Mouse (Mus musculus) embryonic facial prominence, embryonic 14.5 days (tissue): ENCODE results near the gene Kbtbd13. TPM values are rescaled to one million over a fixed set of nuclear protein-coding genes. Genes with fewer than 3 reads are reported as not detected.

ENCODE experiments used
- ATAC-seq: fragments of 200-750 bp; cut with Nextera tagmentation; 2 replicates; pipeline ENCODE4 v1.8.0; 2017; ENCODE audit warnings: low read depth, moderate number of reproducible peaks, moderate TSS enrichment
- DNase-seq: peaks from one replicate; pipeline ENCODE4 v3.0.0-alpha.2; 2015; ENCODE audit warnings: low spot score
- H3K27ac ChIP-seq: fragments of 300-500 bp; sonication (generic); replicated peaks from 2 replicates; pipeline ENCODE4 v1.5.1; 2014; ENCODE audit warnings: low read depth, mild to moderate bottlenecking, low read length, moderate library complexity
- H3K27me3 ChIP-seq: fragments of 300-500 bp; sonication (generic); replicated peaks from 2 replicates; pipeline ENCODE4 v1.6.1; 2014; ENCODE audit warnings: low read length; ENCODE audit not compliant: control insufficient read depth, insufficient read depth
- H3K36me3 ChIP-seq: fragments of 300-500 bp; sonication (generic); 2 replicates; pipeline ENCODE4 v1.6.1; 2014; ENCODE audit warnings: low read length, mixed read lengths; ENCODE audit not compliant: control insufficient read depth, insufficient read depth
- H3K4me1 ChIP-seq: fragments of 300-500 bp; sonication (generic); 2 replicates; pipeline ENCODE4 v1.6.1; 2014; ENCODE audit warnings: antibody characterized with exemption, low read length; ENCODE audit not compliant: control insufficient read depth, insufficient read depth
- H3K4me2 ChIP-seq: fragments of 300-500 bp; sonication (generic); 2 replicates; pipeline ENCODE4 v1.6.1; 2014; ENCODE audit warnings: low read depth, mild to moderate bottlenecking, low read length, moderate library complexity, mixed read lengths
- H3K4me3 ChIP-seq: fragments of 300-500 bp; sonication (generic); 2 replicates; pipeline ENCODE4 v1.5.1; 2014; ENCODE audit warnings: low read depth, mild to moderate bottlenecking, low read length
- H3K9ac ChIP-seq: fragments of 300-500 bp; sonication (generic); 2 replicates; pipeline ENCODE4 v1.6.1; 2014; ENCODE audit warnings: low read depth, mild to moderate bottlenecking, low read length, moderate library complexity, mixed read lengths
- H3K9me3 ChIP-seq: fragments of 300-500 bp; sonication (generic); 2 replicates; pipeline ENCODE4 v1.6.1; 2016; ENCODE audit warnings: low read length; ENCODE audit not compliant: control insufficient read depth
- WGBS: fragments of 180-500 bp; shearing (Covaris S2); extraction: QIAGEN DNeasy Blood & Tissue Kit; methylation state at CpG from one replicate; pipeline ENCODE4 v1.1.7; 2014; 5-methylcytosine and 5-hydroxymethylcytosine counted together
- polyA plus RNA-seq: library from polyadenylated mRNA; unstranded; fragments of >200 nt; fragmentation: Nextera tagmentation; extraction: Ambion mirVana; gene quantifications from 2 replicates; pipeline ENCODE4 v1.2.1, GENCODE M21; 2014

Gene Kbtbd13
- polyA plus RNA-seq, 1 experiment from 2014 or later: 1.8 TPM

DNA sequence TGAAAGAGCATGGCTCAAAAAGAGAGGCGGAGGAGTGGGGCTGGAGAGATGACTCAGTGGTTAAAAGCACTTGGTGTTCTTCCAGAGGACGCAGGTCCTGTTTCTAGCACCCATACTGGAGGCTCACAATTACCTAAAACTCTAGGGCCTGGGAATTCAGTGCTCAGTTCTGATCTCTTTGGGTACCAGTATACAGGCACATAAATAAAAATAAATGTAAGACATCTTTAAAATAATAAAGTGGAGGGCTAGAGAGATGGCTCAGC lies 13.7 kb upstream of the Kbtbd13 start:
- H3K4me3 ChIP-seq: no peak overlapping the region
- H3K27ac ChIP-seq: no peak overlapping the region
- no peak overlapping the region for H3K9ac ChIP-seq
- 80% methylated on average over 2 of the region's 2 CpGs for WGBS
- ATAC-seq (no peak), DNase-seq (no peak)
- H3K4me2 ChIP-seq: no peak overlapping the region
- no peaks in the 10 kb centered on the region for H3K9me3 ChIP-seq
- no peaks in the 10 kb centered on the region for H3K36me3 ChIP-seq
- no peaks in the 10 kb centered on the region for H3K27me3 ChIP-seq
- H3K4me1 ChIP-seq: no peaks in the 10 kb centered on the region

DNA sequence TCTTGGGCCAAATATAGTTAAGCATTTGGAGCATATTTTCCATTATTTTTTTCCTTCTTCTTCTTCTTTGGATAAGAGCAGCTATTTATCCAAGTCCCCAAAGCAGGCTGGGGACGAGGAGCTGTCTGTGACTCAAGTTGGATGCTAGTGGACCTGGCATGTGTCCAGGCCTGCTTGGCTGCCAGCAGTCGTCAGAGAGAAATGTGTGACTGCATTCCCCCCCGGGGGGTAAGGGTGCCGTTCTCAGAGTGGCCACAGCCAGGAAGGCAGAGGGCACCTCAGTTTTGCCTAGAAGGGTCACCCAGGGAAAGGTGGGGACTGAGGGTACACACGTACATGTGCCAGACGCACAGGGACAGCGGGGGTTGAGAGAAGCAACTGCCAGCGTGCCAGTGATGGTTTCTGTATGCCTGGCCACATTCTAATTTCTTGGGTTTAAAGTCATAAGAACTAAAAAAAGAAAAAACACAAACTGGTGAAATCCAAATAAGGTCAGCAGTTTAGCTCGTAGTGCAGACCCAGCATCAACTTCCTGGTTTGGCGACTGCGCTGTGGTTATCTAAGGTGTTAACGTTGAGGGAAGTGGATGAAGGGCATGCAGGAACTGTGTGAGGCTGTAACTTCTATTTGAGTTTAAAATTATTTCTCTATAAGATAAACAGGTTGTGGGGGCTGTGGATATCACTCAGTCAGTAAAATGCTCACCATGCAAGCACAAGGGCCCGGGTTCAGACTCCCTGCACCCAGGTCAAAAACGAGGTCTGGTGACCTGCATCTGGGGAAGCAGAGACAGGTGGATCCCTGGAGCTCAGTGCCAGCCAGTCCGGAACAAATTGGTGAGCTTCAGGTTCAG lies 13.1 kb upstream of the Kbtbd13 start:
- H3K9ac ChIP-seq: no peak overlapping the region
- H3K27me3 ChIP-seq: no peaks in the 10 kb centered on the region
- WGBS: 67% methylated on average over 15 of the region's 15 CpGs
- no peak overlapping the region for H3K4me3 ChIP-seq
- no peaks in the 10 kb centered on the region for H3K36me3 ChIP-seq
- peak; percentile 44 for DNase-seq
- H3K9me3 ChIP-seq: no peaks in the 10 kb centered on the region
- H3K4me2 ChIP-seq: no peak overlapping the region
- H3K27ac ChIP-seq: no peak overlapping the region
- no peak for ATAC-seq
- H3K4me1 ChIP-seq: no peaks in the 10 kb centered on the region

DNA sequence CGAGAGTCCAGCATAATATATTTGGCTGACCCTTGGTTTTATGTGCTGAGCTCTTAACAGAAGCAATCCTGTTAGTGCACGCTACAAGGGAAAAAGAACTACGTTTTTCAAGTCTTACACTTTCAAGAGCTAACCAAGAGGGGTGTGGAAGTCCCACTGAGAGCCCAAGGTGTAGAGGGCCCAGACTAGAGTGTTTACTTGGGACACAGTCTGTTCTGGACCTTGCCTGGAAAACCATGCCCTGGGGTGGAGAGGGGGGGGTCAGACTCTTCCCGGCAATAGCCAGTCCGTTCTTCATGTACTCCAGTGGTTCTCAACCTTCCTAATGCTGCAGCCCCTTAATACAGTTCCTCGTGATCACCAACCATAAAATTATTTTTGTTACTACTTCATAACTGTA lies 8.5 kb upstream of the Kbtbd13 start:
- Histone ChIP-seq H3K27ac (no peak overlapping the region), H3K36me3 (no peaks in the 10 kb centered on the region), H3K4me2 (no peak overlapping the region), H3K4me3 (no peak overlapping the region), H3K9me3 (no peaks in the 10 kb centered on the region), H3K9ac (no peak overlapping the region), H3K4me1 (0 out of 2 replicates have a peak, but pooled peaks cover 4% of the 10 kb centered on the region), H3K27me3 (no peaks in the 10 kb centered on the region)
- ATAC-seq: no peak
- no peak for DNase-seq
- 90% methylated on average over 6 of the region's 6 CpGs for WGBS

DNA sequence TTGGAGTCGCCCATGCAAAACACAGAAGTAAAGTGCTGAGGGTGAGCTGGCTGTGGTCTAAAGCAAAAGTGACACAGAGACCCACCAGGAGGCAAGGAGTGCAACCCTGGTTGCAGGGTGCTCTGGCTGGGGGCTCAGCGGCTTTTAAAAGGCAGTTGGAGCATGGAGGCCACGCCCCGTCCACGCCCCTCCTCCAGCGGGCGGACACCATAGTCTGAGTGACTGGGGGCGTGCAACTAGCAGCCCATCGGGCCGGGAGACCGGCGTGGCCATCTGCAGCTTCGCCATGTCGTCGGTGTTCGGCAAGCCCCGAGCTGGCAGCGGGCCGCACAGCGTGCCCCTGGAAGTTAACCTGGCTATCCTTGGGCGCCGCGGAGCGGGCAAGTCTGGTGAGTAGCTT lies 6.8 kb upstream of the Kbtbd13 start, which contains the start of gene Rasl12:
TSS of gene Rasl12 (plus strand) at position 228 of the 400 bp plus-strand sequence.
- peak; percentile 89 for DNase-seq
- H3K4me1 ChIP-seq: 0 out of 2 replicates have a peak, but pooled peaks cover 4% of the 10 kb centered on the region
- peak within 1 kb of the TSS; percentile 54 for H3K4me3 ChIP-seq
- H3K27me3 ChIP-seq: no peaks in the 10 kb centered on the region
- no peak within 1 kb of the TSS for H3K27ac ChIP-seq
- whole genome bisulfite sequencing: under 1% methylated on average over 10 of the region's 24 CpGs
- H3K9me3 ChIP-seq: no peaks in the 10 kb centered on the region
- H3K4me2 ChIP-seq: peak within 1 kb of the TSS; percentile 71
- H3K36me3 ChIP-seq: no peaks in the 10 kb centered on the region
- peak within 1 kb of the TSS; percentile 69 for H3K9ac ChIP-seq
- peak; percentile 89 for ATAC-seq

DNA sequence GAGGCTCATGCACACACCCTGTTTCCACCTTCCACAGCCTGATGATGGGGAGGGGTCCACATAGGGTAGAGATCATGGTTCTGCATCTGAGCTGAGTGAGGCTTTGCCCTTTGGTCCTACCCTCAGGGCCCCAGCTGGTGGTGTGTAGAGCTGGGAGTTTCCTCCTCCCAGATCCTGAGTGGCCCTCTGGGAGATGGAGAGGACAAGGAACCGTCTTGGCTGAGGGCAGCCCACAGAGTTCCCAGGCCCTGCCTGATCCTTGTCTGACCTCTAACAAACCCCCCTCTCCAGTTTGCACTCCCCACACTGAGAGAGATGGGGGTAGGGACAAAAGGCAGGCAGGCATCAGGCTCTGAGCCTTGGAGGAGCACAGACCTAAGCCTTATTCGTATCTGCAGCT lies 2.9 kb upstream of the Kbtbd13 start:
- Histone ChIP-seq H3K4me3 (no peak overlapping the region), H3K36me3 (no peaks in the 10 kb centered on the region), H3K27ac (no peak overlapping the region), H3K9ac (no peak overlapping the region), H3K4me1 (0 out of 2 replicates have a peak, but pooled peaks cover 4% of the 10 kb centered on the region), H3K27me3 (peaks cover 33% of the 10 kb centered on the region), H3K9me3 (no peaks in the 10 kb centered on the region), H3K4me2 (no peak overlapping the region)
- no peak for DNase-seq
- 55% methylated on average over 2 of the region's 2 CpGs for WGBS
- ATAC-seq: no peak

DNA sequence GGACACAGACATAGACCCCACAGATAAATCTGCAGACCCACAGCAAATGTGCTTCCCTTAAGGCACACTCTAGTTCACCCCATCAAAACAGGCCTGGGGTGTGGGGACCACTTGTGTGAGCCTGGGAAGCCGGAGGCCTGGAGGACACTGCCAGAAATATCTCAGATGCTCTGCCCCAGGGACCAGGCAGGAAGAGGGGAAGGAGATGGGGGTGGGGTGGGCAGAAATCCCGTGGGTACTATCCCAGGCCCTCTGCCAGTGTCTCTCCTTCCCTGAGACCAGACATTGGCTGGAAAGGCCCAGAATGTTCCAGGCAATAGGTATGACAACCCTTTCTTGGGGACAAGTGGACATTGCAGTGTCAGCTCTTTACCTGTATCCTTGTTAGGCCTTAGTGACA lies 2.2 kb upstream of the Kbtbd13 start:
- no peak for ATAC-seq
- 0 out of 2 replicates have a peak, but pooled peaks cover 1% of the 10 kb centered on the region for H3K4me1 ChIP-seq
- no peak for DNase-seq
- H3K27ac ChIP-seq: no peak overlapping the region
- 30% methylated on average over 2 of the region's 2 CpGs for WGBS
- no peak overlapping the region for H3K9ac ChIP-seq
- H3K36me3 ChIP-seq: no peaks in the 10 kb centered on the region
- H3K9me3 ChIP-seq: no peaks in the 10 kb centered on the region
- H3K4me2 ChIP-seq: no peak overlapping the region
- H3K4me3 ChIP-seq: no peak overlapping the region
- peaks cover 37% of the 10 kb centered on the region for H3K27me3 ChIP-seq

DNA sequence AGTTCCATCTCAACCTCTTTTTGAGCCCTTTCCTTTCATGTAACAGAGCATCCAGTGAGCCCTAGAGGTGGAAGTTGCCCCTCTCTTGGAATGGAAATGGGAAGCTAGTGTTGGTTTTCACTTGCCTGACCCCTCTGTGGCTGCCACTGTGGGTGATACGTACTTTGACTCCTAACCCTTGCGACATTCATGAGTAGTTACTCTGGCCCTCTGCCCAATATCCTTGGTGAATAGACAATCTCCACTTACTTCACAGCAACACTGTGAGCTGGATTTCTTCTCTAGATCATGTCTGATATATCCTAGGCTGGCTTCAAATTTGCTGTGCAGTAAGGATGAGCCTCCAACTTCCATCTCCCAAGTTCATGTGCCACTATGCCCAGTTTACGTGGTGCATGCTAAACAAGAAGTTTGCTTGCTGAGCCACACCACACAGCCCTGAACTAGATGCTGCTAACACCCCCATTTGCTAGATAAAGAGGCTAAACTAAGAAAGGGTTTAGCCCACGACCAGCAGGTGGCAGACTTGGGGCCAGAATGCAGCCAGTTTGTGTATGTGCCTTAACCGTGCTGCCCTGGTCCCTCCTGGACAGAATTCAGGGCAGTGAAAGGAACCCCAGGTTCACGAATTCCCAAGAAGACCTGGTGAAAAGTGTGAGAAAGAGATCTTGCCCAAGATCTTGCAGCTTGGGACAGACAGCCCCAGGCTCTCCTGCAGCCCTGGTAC lies 1.3 kb upstream of the Kbtbd13 start:
- Histone ChIP-seq H3K4me2 (no peak overlapping the region), H3K4me3 (no peak overlapping the region), H3K9me3 (no peaks in the 10 kb centered on the region), H3K27ac (no peak overlapping the region), H3K4me1 (no peaks in the 10 kb centered on the region), H3K9ac (no peak overlapping the region), H3K36me3 (no peaks in the 10 kb centered on the region), H3K27me3 (peaks cover 37% of the 10 kb centered on the region)
- DNase-seq (peak; percentile 54), ATAC-seq (no peak)
- 23% methylated on average over 6 of the region's 6 CpGs for WGBS

DNA sequence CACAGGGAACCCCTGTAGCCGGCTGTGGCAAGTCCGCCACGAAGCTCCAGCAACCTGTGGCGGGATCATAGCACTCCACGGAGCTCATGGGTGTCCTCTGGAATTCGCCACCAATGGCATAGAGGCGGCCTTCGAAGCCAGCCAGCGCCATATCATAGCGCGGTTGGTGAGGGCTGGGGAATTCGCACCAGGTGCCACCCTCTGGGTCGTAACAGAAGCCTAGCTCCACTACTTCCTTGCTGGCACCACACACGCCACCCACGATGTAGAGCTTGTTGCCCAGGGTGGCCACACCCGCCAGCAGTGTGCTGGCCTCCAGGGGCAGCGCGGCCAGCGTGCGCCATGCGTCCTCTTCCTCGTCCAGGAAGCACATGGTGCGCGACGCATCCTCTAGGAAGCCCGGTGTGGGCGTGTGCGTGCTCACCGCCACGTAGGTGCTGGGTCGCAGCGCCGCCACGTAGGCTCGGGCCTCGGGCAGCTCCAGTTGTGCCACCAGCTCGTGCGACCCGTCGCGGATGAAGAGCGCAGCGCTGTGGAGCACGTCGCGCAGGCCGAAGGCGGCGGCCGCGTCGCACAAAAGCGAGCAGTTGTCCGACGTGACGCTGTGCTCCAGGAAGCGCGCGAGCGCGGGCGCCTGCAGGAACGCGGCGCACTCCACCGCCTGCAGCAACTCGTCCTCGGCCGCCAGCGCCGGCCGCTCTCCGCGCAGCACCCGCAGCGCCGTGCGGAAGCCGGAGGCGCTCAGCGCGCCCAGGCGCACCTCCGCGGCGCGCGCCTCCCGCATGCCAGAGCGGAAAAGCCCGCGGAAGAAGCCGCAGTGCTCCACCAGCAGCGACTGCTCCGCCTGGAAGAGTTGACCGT lies 470 bp downstream of the Kbtbd13 start:
- ATAC-seq (peak; percentile 54), DNase-seq (peak; percentile 53)
- peak overlapping the region; percentile 51 for H3K4me3 ChIP-seq
- H3K27me3 ChIP-seq: peaks cover 37% of the 10 kb centered on the region
- 26% methylated on average over 55 of the region's 96 CpGs for WGBS
- H3K27ac ChIP-seq: no peak overlapping the region
- no peaks in the 10 kb centered on the region for H3K9me3 ChIP-seq
- peaks cover 4% of the 10 kb centered on the region; the same call in 1 of the 2 replicates for H3K4me1 ChIP-seq
- H3K36me3 ChIP-seq: no peaks in the 10 kb centered on the region
- peak overlapping the region; percentile 60 for H3K9ac ChIP-seq
- H3K4me2 ChIP-seq: peak overlapping the region; percentile 69
